Comparison of ENCODE assay signal across 1 mouse cellular context in genomic region chr5:137584976-137585375, GRCm38 (mm10).
TF ChIP-seq lines count a peak whose summit lies in the region.

No protein-coding gene starts in this region.

TF ChIP-seq in CH12.LX, 34 proteins besides CTCF, POLR2A, EP300 and RAD21 (continued from another document):
- TF ChIP-seq IRF4 (IDR thresholded peaks at IDR 0.05; ENCODE audit: low read depth, low read length) = peak; percentile 50; the same call in 1 of the 2 replicates
- TF ChIP-seq USF1 (IDR thresholded peaks at IDR 0.05; ENCODE audit: low read depth, low read length) = no peak
- no peak for TF ChIP-seq SIN3A (IDR thresholded peaks at IDR 0.05; ENCODE audit: low read length)
- TF ChIP-seq MAX (IDR thresholded peaks at IDR 0.05; ENCODE audit: low read length) = no peak
- no peak for TF ChIP-seq BHLHE40 (IDR thresholded peaks at IDR 0.05; ENCODE audit: low read depth, low read length)
- TF ChIP-seq USF2 (conservative IDR thresholded peaks at IDR 0.05; ENCODE audit: low read depth, low read length) = no peak
- TF ChIP-seq UBTF (IDR thresholded peaks at IDR 0.05; ENCODE audit: low read depth, low read length) = no peak
